Mouse (Mus musculus): ENCODE measurements at regions not wholly inside any gene's neighbourhood (a gene's known extent, or its start where the extent isn't known, plus 50 kb on each side); places are given as distances from the start of the nearest gene placed in this dataset.
A peak's percentile ranks its signal among the peaks of the same experiment; 100 is the strongest.

DNA sequence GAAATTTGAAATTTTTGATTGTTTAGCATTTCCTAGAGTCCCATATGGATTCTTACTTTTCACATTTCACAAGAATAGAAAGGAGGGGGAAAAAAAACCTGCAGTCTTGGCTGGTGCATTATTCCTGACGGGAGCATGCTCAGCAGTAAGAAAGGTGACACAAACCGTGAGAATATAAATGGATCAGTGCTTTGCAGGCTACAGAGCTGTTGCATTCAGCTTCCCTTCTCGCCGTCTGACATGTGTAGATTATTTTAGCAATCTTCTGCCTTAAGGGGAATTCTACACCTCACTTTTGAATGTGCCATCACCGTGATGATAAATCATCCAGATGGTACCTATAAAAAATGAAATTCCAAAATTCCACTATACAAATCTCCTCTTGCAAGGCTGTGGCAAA is 55.3 kb downstream of the Crygf start:
- WGBS = 77% methylated on average over 5 of the region's 5 CpGs
- no peak overlapping the region for H3K9ac ChIP-seq

GRCm38 (mm10) chr1:66000398-66000797 is 74.1 kb downstream of the Crygf start:
- Histone ChIP-seq H3K36me3 (no peaks in the 10 kb centered on the region), H3K9me3 (no peaks in the 10 kb centered on the region), H3K27ac (no peak overlapping the region), H3K4me3 (replicated peaks) (no peak overlapping the region), H3K4me1 (no peaks in the 10 kb centered on the region), H3K9ac (no peak overlapping the region), H3K4me2 (no peak overlapping the region), H3K27me3 (replicated peaks) (no peaks in the 10 kb centered on the region)
- WGBS = 40% methylated on average over 3 of the region's 3 CpGs
- ATAC-seq (ENCODE audit: insufficient read depth, low FRiP score, low read depth) = no peak

More for the DNA sequence above, 55.3 kb downstream of the Crygf start:
- ATAC-seq (ENCODE audit: insufficient read depth, low FRiP score, low read depth) = no peak
- Histone ChIP-seq H3K36me3 (no peaks in the 10 kb centered on the region), H3K9me3 (no peaks in the 10 kb centered on the region), H3K4me2 (no peak overlapping the region), H3K4me3 (replicated peaks) (no peak overlapping the region), H3K27me3 (replicated peaks) (no peaks in the 10 kb centered on the region), H3K27ac (no peak overlapping the region), H3K4me1 (no peaks in the 10 kb centered on the region)

DNA sequence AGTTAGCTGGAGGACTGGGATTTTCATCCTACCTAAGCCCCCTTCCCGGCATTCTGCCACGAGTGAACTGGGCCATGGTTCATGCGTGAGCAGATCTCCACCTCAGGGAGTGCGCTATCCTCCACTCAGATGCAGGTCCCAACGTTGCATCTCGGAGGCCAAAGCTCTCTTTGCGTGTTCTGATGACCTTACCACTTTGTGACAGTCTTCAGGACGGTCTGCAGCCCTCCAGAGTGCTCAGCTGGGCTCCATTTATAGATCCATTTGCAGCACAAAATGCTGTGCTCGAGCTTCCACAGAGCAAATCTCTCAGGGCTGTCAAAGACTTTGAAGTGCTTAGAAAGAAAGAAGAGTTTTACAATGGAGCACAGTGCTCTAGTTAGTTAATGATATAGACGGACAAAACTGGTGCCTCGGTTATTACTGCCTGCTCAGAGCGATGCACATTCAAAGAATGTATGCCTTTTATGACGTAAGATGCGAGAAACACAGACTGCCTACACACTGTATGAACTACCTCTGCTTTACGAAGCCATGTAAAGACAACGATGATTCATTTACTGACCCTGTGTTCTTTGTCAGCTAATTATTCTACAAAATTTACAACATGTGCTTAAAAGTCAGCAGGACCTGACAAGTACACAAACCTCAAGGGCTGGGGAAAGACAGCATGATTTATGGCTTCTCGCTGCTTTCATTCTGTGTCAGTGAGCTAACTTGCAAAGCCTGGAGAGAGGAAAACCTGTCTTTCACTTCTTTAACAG is 77.8 kb downstream of the Crygf start:
- Histone ChIP-seq H3K27ac (no peak overlapping the region), H3K36me3 (no peaks in the 10 kb centered on the region), H3K4me3 (replicated peaks) (no peak overlapping the region), H3K9me3 (no peaks in the 10 kb centered on the region), H3K4me2 (peak overlapping the region; percentile 29), H3K27me3 (replicated peaks) (no peaks in the 10 kb centered on the region), H3K9ac (no peak overlapping the region), H3K4me1 (no peaks in the 10 kb centered on the region)
- WGBS = 22% methylated on average over 17 of the region's 17 CpGs
- peak; percentile 66; the same call in 1 of the 2 replicates for ATAC-seq (ENCODE audit: insufficient read depth, low FRiP score, low read depth)
